Mouse (Mus musculus) left cerebral cortex, adult 11 months (tissue): Measurements from ENCODE around the gene Vps25.
A peak's percentile ranks its signal among the peaks of the same experiment; 100 is the strongest.

Source experiments
- DNase-seq: peaks from one replicate; pipeline ENCODE4 v3.0.0; 2022; ENCODE audit warnings: low spot score

The Vps25 gene

GRCm38 (mm10) chr11:101253613-101254389, at the start of gene Vps25:
Vps25 (plus strand) TSS chr11:101253707.
- peak; percentile 68 for DNase-seq

- DNase-seq: no peak
These were observed 41.5 kb upstream of the Vps25 start for GRCm38 (mm10) chr11:101211970-101212369.

GRCm38 (mm10) chr11:101216936-101217335, 36.6 kb upstream of the Vps25 start:
- no peak for DNase-seq

GRCm38 (mm10) chr11:101218436-101219055, 35.0 kb upstream of the Vps25 start:
- DNase-seq: no peak

GRCm38 (mm10) chr11:101220853-101221252, 32.7 kb upstream of the Vps25 start:
- DNase-seq: no peak

- no peak for DNase-seq
These were observed 32.1 kb upstream of the Vps25 start for GRCm38 (mm10) chr11:101221306-101221986.

- DNase-seq: no peak
These were observed 29.2 kb upstream of the Vps25 start for GRCm38 (mm10) chr11:101224337-101224736.

- no peak for DNase-seq
These were observed 28.0 kb upstream of the Vps25 start for GRCm38 (mm10) chr11:101225331-101226064.

GRCm38 (mm10) chr11:101226065-101226701, 27.3 kb upstream of the Vps25 start, which contains the start of gene Ezh1:
Ezh1 (minus strand) TSS chr11:101226463.
- peak; percentile 83 for DNase-seq

- DNase-seq: no peak
These were observed 24.1 kb upstream of the Vps25 start for GRCm38 (mm10) chr11:101229361-101229900.

- DNase-seq: no peak
These were observed 23.4 kb upstream of the Vps25 start for GRCm38 (mm10) chr11:101230061-101230511.

- DNase-seq: no peak
These were observed 23.0 kb upstream of the Vps25 start for GRCm38 (mm10) chr11:101230526-101230925.

GRCm38 (mm10) chr11:101230991-101231871, 22.3 kb upstream of the Vps25 start:
- DNase-seq: no peak

GRCm38 (mm10) chr11:101232010-101232839, 21.3 kb upstream of the Vps25 start:
- DNase-seq: no peak

- DNase-seq: no peak
These were observed 20.3 kb upstream of the Vps25 start for GRCm38 (mm10) chr11:101233240-101233639.

GRCm38 (mm10) chr11:101234124-101234523, 19.4 kb upstream of the Vps25 start:
- DNase-seq: no peak

GRCm38 (mm10) chr11:101235429-101235828, 18.1 kb upstream of the Vps25 start:
- no peak for DNase-seq

- DNase-seq: no peak
These were observed 16.7 kb upstream of the Vps25 start for GRCm38 (mm10) chr11:101236782-101237181.

GRCm38 (mm10) chr11:101238071-101238647, 15.3 kb upstream of the Vps25 start:
- DNase-seq: no peak
